Mouse (Mus musculus) MEL (cell line): Measurements from ENCODE around the gene Mier3. TPM values are rescaled to one million over a fixed set of nuclear protein-coding genes. Genes with fewer than 3 reads are reported as not detected.

ENCODE experiments used
- DNase-seq: peaks from one replicate; pipeline ENCODE4 v3.0.0; 2011; ENCODE audit warnings: low read depth, low spot score
- H3K27ac ChIP-seq: 2 replicates; pipeline ENCODE4 v1.5.1; 2012; ENCODE audit warnings: low read depth, mild to moderate bottlenecking, control low read depth, low read length, moderate library complexity; ENCODE audit not compliant: control insufficient read depth
- H3K27me3 ChIP-seq, 2 experiments: fragments of 150-350 bp in 1 of 2; sonication (generic) in 1 of 2; 2 replicates each; pipeline ENCODE4 v1.6.1; 2012; ENCODE audit warnings: low read length in 2 of 2, mild to moderate bottlenecking in 2 of 2, improper control_type of control experiment in 1 of 2, moderate library complexity in 1 of 2; ENCODE audit not compliant: insufficient read depth in 2 of 2, control insufficient read depth in 1 of 2
- H3K36me3 ChIP-seq, 2 experiments: 2 replicates each; pipeline ENCODE4 v1.6.1; 2012 to 2014; ENCODE audit warnings: low read length in 2 of 2, improper control_type of control experiment in 1 of 2, inconsistent platforms in 1 of 2, mild to moderate bottlenecking in 1 of 2; ENCODE audit not compliant: insufficient read depth in 2 of 2, control insufficient read depth in 1 of 2
- H3K4me1 ChIP-seq, 2 experiments: fragments of 150-350 bp in 1 of 2; sonication (generic) in 1 of 2; 2 replicates each; pipeline ENCODE4 v1.6.1; 2012; ENCODE audit warnings: low read length in 2 of 2, improper control_type of control experiment in 1 of 2, mild to moderate bottlenecking in 1 of 2; ENCODE audit not compliant: insufficient read depth in 2 of 2, control insufficient read depth in 1 of 2
- H3K4me3 ChIP-seq, 2 experiments: fragments of 150-350 bp in 1 of 2; sonication (generic) in 1 of 2; 2 replicates each; pipeline ENCODE4 v1.5.1; 2012; ENCODE audit warnings: low read depth in 2 of 2, low read length in 2 of 2, mild to moderate bottlenecking in 2 of 2, moderate library complexity in 2 of 2, control low read depth in 1 of 2, improper control_type of control experiment in 1 of 2; ENCODE audit not compliant: control insufficient read depth in 1 of 2, insufficient read depth in 1 of 2
- H3K79me2 ChIP-seq: 2 replicates; pipeline ENCODE4 v1.6.1; 2012; ENCODE audit warnings: mild to moderate bottlenecking, low read length, moderate library complexity; ENCODE audit not compliant: control insufficient read depth, poor library complexity, insufficient read depth
- H3K9ac ChIP-seq: 2 replicates; pipeline ENCODE4 v1.6.1; 2012; ENCODE audit warnings: low read depth, mild to moderate bottlenecking, control low read depth, low read length, moderate library complexity; ENCODE audit not compliant: control insufficient read depth, poor library complexity, severe bottlenecking
- H3K9me3 ChIP-seq: fragments of 150-350 bp; sonication (generic); replicated peaks from 2 replicates; pipeline ENCODE4 v1.6.1; 2012; ENCODE audit warnings: mild to moderate bottlenecking, low read length, improper control_type of control experiment, moderate library complexity; ENCODE audit not compliant: insufficient read depth
- BHLHE40 ChIP-seq: IDR thresholded peaks from 2 replicates; pipeline ENCODE4 v1.6.1; 2012; ENCODE audit warnings: low read depth, mild to moderate bottlenecking, inconsistent platforms, low read length, improper control_type of control experiment, borderline replicate concordance
- CHD2 ChIP-seq: IDR thresholded peaks from 2 replicates; pipeline ENCODE4 v1.6.1; 2011; ENCODE audit warnings: low read length, improper control_type of control experiment
- CTCF ChIP-seq, 3 experiments: IDR thresholded peaks in 2 of 3; conservative IDR thresholded peaks in 1 of 3; 2 replicates each; pipeline ENCODE4 v1.5.1; 2011 to 2012; ENCODE audit warnings: low read length in 3 of 3, low read depth in 2 of 3, mild to moderate bottlenecking in 2 of 3, improper control_type of control experiment in 1 of 3, inconsistent platforms in 1 of 3, mixed read lengths in 1 of 3, moderate library complexity in 1 of 3; ENCODE audit not compliant: control insufficient read depth in 1 of 3, insufficient read depth in 1 of 3, poor library complexity in 1 of 3, severe bottlenecking in 1 of 3
- E2F4 ChIP-seq: IDR thresholded peaks from 2 replicates; pipeline ENCODE4 v1.6.1; 2011; ENCODE audit warnings: low read depth, low read length, improper control_type of control experiment, borderline replicate concordance
- GABPA ChIP-seq: IDR thresholded peaks from 2 replicates; pipeline ENCODE4 v1.6.1; 2012; ENCODE audit warnings: low read depth, mild to moderate bottlenecking, inconsistent platforms, low read length, improper control_type of control experiment, moderate library complexity
- GATA1 ChIP-seq: IDR thresholded peaks from 2 replicates; pipeline ENCODE4 v1.6.1; 2011; ENCODE audit warnings: low read depth, low read length, improper control_type of control experiment
- HCFC1 ChIP-seq: IDR thresholded peaks from 2 replicates; pipeline ENCODE4 v1.6.1; 2012; ENCODE audit warnings: low read depth, mild to moderate bottlenecking, inconsistent platforms, low read length, improper control_type of control experiment, moderate library complexity
- JUND ChIP-seq: IDR thresholded peaks from 2 replicates; pipeline ENCODE4 v1.6.1; 2011; ENCODE audit warnings: low read depth, mild to moderate bottlenecking, improper control_type of control experiment, low read length
- KAT2A ChIP-seq: conservative IDR thresholded peaks from 2 replicates; pipeline ENCODE4 v1.6.1; 2012; ENCODE audit warnings: low read depth, low read length, improper control_type of control experiment, inconsistent platforms
- MAX ChIP-seq: IDR thresholded peaks from 2 replicates; pipeline ENCODE4 v1.6.1; 2011; ENCODE audit warnings: low read length, improper control_type of control experiment
- MAZ ChIP-seq: IDR thresholded peaks from 2 replicates; pipeline ENCODE4 v1.6.1; 2012; ENCODE audit warnings: low read depth, mild to moderate bottlenecking, inconsistent platforms, low read length, improper control_type of control experiment
- MXI1 ChIP-seq: IDR thresholded peaks from 2 replicates; pipeline ENCODE4 v1.6.1; 2011; ENCODE audit warnings: mild to moderate bottlenecking, low read depth, low read length, improper control_type of control experiment
- MYB ChIP-seq: IDR thresholded peaks from 2 replicates; pipeline ENCODE4 v1.6.1; 2011; ENCODE audit warnings: mild to moderate bottlenecking, low read depth, low read length, improper control_type of control experiment
- MYC ChIP-seq: IDR thresholded peaks from 2 replicates; pipeline ENCODE4 v1.6.1; 2011; ENCODE audit warnings: low read depth, mild to moderate bottlenecking, low read length, improper control_type of control experiment, moderate library complexity
- POLR2A ChIP-seq, 2 experiments: IDR thresholded peaks; 2 replicates each; pipeline ENCODE4 v1.6.1; 2011 to 2012; ENCODE audit warnings: low read length in 2 of 2, mild to moderate bottlenecking in 2 of 2, control low read depth in 1 of 2, improper control_type of control experiment in 1 of 2, low read depth in 1 of 2, moderate library complexity in 1 of 2; ENCODE audit not compliant: control insufficient read depth in 1 of 2, insufficient read depth in 1 of 2, poor library complexity in 1 of 2
- POLR2AphosphoS2 ChIP-seq: IDR thresholded peaks from 2 replicates; pipeline ENCODE4 v1.6.1; 2011; ENCODE audit warnings: low read length, improper control_type of control experiment
- RAD21 ChIP-seq: IDR thresholded peaks from 2 replicates; pipeline ENCODE4 v1.6.1; 2011; ENCODE audit warnings: mild to moderate bottlenecking, low read depth, low read length, improper control_type of control experiment
- RCOR1 ChIP-seq: IDR thresholded peaks from 2 replicates; pipeline ENCODE4 v1.6.1; 2012; ENCODE audit warnings: low read depth, mild to moderate bottlenecking, inconsistent platforms, low read length, improper control_type of control experiment
- TAL1 ChIP-seq: IDR thresholded peaks from 2 replicates; pipeline ENCODE4 v1.6.1; 2012; ENCODE audit warnings: mild to moderate bottlenecking, inconsistent platforms, low read length, moderate library complexity, mixed read lengths
- TBP ChIP-seq: IDR thresholded peaks from 2 replicates; pipeline ENCODE4 v1.8.0; 2011; ENCODE audit warnings: low read depth, low read length, improper control_type of control experiment
- TCF12 ChIP-seq: IDR thresholded peaks from 2 replicates; pipeline ENCODE4 v1.6.1; 2014; ENCODE audit warnings: low read depth, mild to moderate bottlenecking, inconsistent platforms, low read length, improper control_type of control experiment, moderate library complexity
- UBTF ChIP-seq: IDR thresholded peaks from 2 replicates; pipeline ENCODE4 v1.6.1; 2012; ENCODE audit warnings: low read depth, mild to moderate bottlenecking, inconsistent platforms, low read length, improper control_type of control experiment, moderate library complexity, borderline replicate concordance; ENCODE audit not compliant: insufficient read depth
- USF1 ChIP-seq: IDR thresholded peaks from 2 replicates; pipeline ENCODE4 v1.6.1; 2014; ENCODE audit warnings: low read depth, mild to moderate bottlenecking, inconsistent platforms, low read length, improper control_type of control experiment, moderate library complexity
- ZC3H11A ChIP-seq: IDR thresholded peaks from 2 replicates; pipeline ENCODE4 v1.6.1; 2012; ENCODE audit warnings: low read depth, mild to moderate bottlenecking, inconsistent platforms, low read length, improper control_type of control experiment
- ZKSCAN1 ChIP-seq: IDR thresholded peaks from 2 replicates; pipeline ENCODE4 v1.6.1; 2012; ENCODE audit warnings: low read depth, mild to moderate bottlenecking, inconsistent platforms, low read length, improper control_type of control experiment, moderate library complexity
- ZNF384 ChIP-seq: IDR thresholded peaks from 2 replicates; pipeline ENCODE4 v1.6.1; 2012; ENCODE audit warnings: low read depth, mild to moderate bottlenecking, inconsistent platforms, low read length, improper control_type of control experiment
- polyA plus RNA-seq, 2 experiments: library from polyadenylated mRNA; stranded (reverse) in 1 of 2; unstranded in 1 of 2; fragments of >175 nt in 1 of 2; fragments of >200 nt in 1 of 2; gene quantifications; 2 replicates each; pipeline versions ENCODE4 v1.2.1 to v1.2.4; 2012; ENCODE audit warnings: low replicate concordance in 2 of 2, low read depth in 1 of 2; ENCODE audit not compliant: insufficient read length in 2 of 2, insufficient read depth in 1 of 2, missing spikeins in 1 of 2
- total RNA-seq: library from RNA; depleted of rRNA; stranded (reverse); fragments of 300-350 nt; gene quantifications from 2 replicates; pipeline ENCODE4 v1.2.3, GENCODE M21; 2012; rRNA removed

Gene Mier3
- total RNA-seq (10.1 and 12.6 TPM in 2 replicates), polyA plus RNA-seq (10 to 100 TPM in 1 of 2 experiments, not detected in 1; 15.8 TPM)

DNA sequence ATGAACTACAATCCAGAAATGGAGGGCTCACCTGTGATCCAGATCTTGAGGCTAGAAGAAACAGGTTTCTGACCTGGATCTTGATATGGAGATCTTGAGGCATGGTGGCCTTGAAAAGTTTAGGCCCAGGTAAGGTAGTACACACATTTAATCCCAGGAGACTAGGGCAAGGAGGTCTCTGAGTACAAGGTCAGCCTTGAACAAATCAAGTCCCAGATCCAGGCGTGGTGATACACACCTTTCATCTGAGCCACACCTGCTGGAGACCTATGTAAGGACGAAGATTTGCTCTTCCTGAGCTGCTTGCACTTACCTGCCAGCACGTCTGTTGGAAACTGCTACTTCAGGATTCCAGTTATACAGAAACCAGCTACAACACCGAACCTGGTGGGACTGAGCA, at the start of gene Mier3:
Gene Mier3 (plus strand): TSS at position 301 of the 400 bp plus-strand sequence.
- Histone ChIP-seq H3K79me2 (no peaks in the 10 kb centered on the region), H3K9ac (no peak within 1 kb of the TSS), H3K9me3 (no peaks in the 10 kb centered on the region), H3K36me3 (peaks cover 0 to 14% of the 10 kb centered on the region in 2 experiments; a peak in 2 of 4 replicates), H3K4me1 (peaks cover 5 to 8% of the 10 kb centered on the region in 2 experiments; a peak in 3 of 4 replicates), H3K27ac (no peak within 1 kb of the TSS), H3K27me3 (no peaks in the 10 kb centered on the region; a peak in 1 of 4 replicates), H3K4me3 (no peak within 1 kb of the TSS)
- TF ChIP-seq UBTF = no peak
- no peak for TF ChIP-seq CTCF (IDR thresholded peaks at IDR 0.05 in 2 of 3, conservative IDR thresholded peaks at IDR 0.05 in 1 of 3; ENCODE audit: control insufficient read depth in 1 of 3, insufficient read depth in 1 of 3, low read depth in 2 of 3, low read length in 3 of 3, poor library complexity in 1 of 3, severe bottlenecking in 1 of 3)
- TF ChIP-seq RAD21 = no peak
- TF ChIP-seq USF1 = no peak
- no peak for TF ChIP-seq TAL1
- no peak for TF ChIP-seq RCOR1
- no peak for TF ChIP-seq GATA1
- no peak for TF ChIP-seq E2F4
- no peak for TF ChIP-seq JUND
- TF ChIP-seq MYB = no peak
- no peak for TF ChIP-seq TBP
- DNase-seq = no peak

DNA sequence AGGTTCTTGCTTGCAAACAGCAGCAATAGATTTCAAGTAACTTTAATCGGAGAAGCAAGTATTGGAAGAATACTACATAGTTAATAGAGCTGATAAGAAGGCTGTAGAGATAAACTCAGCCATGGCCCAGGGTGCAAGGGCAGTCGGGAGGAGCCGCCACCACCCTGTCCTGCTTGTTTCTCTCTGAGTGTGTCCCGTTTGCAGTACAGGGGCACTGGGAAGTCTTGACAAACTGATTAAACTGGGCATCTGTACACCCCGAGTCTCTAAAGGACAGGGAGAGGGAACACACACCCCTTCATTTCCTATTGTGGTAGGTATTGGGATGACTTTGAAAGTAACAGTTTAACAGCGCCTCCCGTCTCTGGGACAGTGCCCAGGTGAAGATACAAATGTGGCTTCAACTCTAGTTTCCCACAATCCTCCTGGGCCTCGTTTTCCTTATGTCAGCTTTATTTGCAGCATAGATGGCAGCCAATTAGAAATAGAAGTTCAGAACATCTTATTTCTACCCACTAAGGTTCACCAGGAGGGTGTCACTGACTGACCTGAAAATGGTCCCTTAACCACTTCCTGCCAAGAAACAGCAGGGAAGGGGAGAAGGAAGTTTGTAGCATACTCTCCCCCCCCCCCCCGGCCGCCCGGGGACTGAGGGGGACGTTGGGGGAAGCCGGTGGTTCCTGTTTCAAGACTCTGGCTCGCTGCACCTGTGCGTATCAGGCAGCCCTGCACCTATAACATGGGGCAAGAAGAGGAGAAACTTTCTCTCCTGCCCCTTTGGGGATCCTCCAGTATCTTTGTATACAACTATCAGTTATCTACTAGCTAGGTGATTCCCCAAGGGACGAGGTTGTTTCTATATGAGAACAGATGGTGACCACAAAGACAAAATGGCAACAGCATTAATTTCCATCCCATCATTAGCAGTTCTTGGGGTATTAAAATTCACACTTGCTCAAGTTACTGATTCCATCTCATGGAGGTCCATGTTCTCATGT, 46.3 kb upstream of the Mier3 start:
- Histone ChIP-seq H3K36me3 (no peaks in the 10 kb centered on the region), H3K27ac (no peak overlapping the region), H3K9ac (no peak overlapping the region), H3K4me1 (no peaks in the 10 kb centered on the region)
- no peak for DNase-seq
- no peak for TF ChIP-seq TBP
- TF ChIP-seq KAT2A = no peak
- TF ChIP-seq JUND = no peak
- no peak for TF ChIP-seq ZKSCAN1
- no peak for TF ChIP-seq MYC
- TF ChIP-seq ZC3H11A = no peak
- TF ChIP-seq HCFC1 = no peak
- TF ChIP-seq CTCF (IDR thresholded peaks at IDR 0.05 in 2 of 3, conservative IDR thresholded peaks at IDR 0.05 in 1 of 3; ENCODE audit: control insufficient read depth in 1 of 3, insufficient read depth in 1 of 3, low read depth in 2 of 3, low read length in 3 of 3, poor library complexity in 1 of 3, severe bottlenecking in 1 of 3) = no peak
- no peak for TF ChIP-seq POLR2AphosphoS2
- TF ChIP-seq MXI1 = no peak
- TF ChIP-seq BHLHE40 = no peak
- no peak for TF ChIP-seq MAX
- TF ChIP-seq ZNF384 = no peak
- TF ChIP-seq GABPA = no peak
- no peak for TF ChIP-seq TCF12
- TF ChIP-seq USF1 = no peak
- no peak for TF ChIP-seq POLR2A (IDR thresholded peaks at IDR 0.05; ENCODE audit: control insufficient read depth in 1 of 2, insufficient read depth in 1 of 2, low read depth in 1 of 2, low read length in 2 of 2, poor library complexity in 1 of 2)
- TF ChIP-seq CHD2 = no peak
- TF ChIP-seq MAZ = no peak
- TF ChIP-seq, all 39 proteins: peak for 0
- Histone ChIP-seq H3K79me2 (no peaks in the 10 kb centered on the region), H3K9me3 (no peaks in the 10 kb centered on the region), H3K4me3 (no peak overlapping the region), H3K27me3 (no peaks in the 10 kb centered on the region)
